Mouse (Mus musculus): ENCODE results near the gene Lyst. TPM values are rescaled to one million over a fixed set of nuclear protein-coding genes. Genes with fewer than 3 reads are reported as not detected.
"Not testable (repeated sequence)": the region's sequence is repeated elsewhere in the genome, so short reads cannot be mapped to it uniquely, and the experiment has no call there.

The Lyst gene
- polyA plus RNA-seq, 1 experiment from 2014 or later = 10.0 TPM

DNA sequence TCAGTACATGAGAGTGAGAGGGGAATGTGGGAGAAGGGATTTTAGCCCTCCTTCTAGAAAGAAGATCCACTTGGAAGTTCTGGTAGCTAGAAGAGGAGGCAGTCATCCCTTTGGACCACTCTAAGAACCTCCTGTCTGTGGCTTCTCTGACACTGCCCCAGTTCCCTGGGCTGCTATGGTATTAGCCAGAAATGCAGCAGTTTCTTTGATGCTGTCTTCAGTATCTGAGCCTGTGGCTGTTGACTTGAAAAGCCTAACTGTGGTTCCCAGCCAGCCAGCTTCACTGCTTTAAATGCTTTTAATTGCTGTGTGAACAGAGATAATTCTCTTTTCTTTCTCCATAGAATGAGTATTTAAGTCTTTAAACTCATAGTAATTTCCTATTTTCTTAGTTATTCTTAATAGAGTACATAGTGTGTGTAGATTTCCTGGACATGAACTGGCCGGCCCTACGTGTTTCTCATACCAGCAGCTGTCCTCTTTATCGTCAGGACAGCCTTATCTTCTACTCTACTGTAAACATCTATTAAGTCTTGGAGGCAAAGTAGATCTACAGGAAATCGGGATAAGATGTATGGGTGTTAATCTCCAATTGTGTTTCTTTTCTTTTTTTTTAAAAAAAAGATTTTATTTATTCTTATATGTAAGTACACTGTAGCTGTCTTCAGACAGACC, 84.6 kb downstream of the Lyst start:
- WGBS = 50% methylated on average over 4 of the region's 4 CpGs
- H3K9ac ChIP-seq (replicated peaks; ENCODE audit: low read depth, low read length) = no peak overlapping the region

GRCm38 (mm10) chr13:13677871-13678270, 87.7 kb downstream of the Lyst start:
- no peak overlapping the region for H3K9ac ChIP-seq (replicated peaks; ENCODE audit: low read depth, low read length)
- 84% methylated on average over 8 of the region's 8 CpGs for WGBS

More for the DNA sequence above, 84.6 kb downstream of the Lyst start:
- H3K36me3 ChIP-seq (ENCODE audit: control insufficient read depth, insufficient read depth, low read length) = peaks cover 5% of the 10 kb centered on the region
- H3K27me3 ChIP-seq (ENCODE audit: control insufficient read depth, insufficient read depth, low read length) = no peaks in the 10 kb centered on the region
- no peak for ATAC-seq (ENCODE audit: insufficient number of reproducible peaks, insufficient read depth, low FRiP score, low read depth)
- no peaks in the 10 kb centered on the region for H3K4me1 ChIP-seq (ENCODE audit: control insufficient read depth, insufficient read depth, low read length)
- no peak overlapping the region for H3K4me3 ChIP-seq (ENCODE audit: low read depth, low read length)
- no peak overlapping the region for H3K4me2 ChIP-seq (replicated peaks; ENCODE audit: low read depth, low read length)
- H3K9me3 ChIP-seq (ENCODE audit: control insufficient read depth, low read depth, low read length) = no peaks in the 10 kb centered on the region
- H3K27ac ChIP-seq (ENCODE audit: low read length) = no peak overlapping the region

GRCm38 (mm10) chr13:13681642-13682041, 91.4 kb downstream of the Lyst start:
- Histone ChIP-seq H3K4me1 (ENCODE audit: control insufficient read depth, insufficient read depth, low read length) (no peaks in the 10 kb centered on the region), H3K4me2 (replicated peaks; ENCODE audit: low read depth, low read length) (no peak overlapping the region), H3K27me3 (ENCODE audit: control insufficient read depth, insufficient read depth, low read length) (no peaks in the 10 kb centered on the region), H3K9me3 (ENCODE audit: control insufficient read depth, low read depth, low read length) (no peaks in the 10 kb centered on the region), H3K36me3 (ENCODE audit: control insufficient read depth, insufficient read depth, low read length) (no peaks in the 10 kb centered on the region; the same call in 1 of the 2 replicates), H3K4me3 (ENCODE audit: low read depth, low read length) (no peak overlapping the region), H3K9ac (replicated peaks; ENCODE audit: low read depth, low read length) (no peak overlapping the region), H3K27ac (ENCODE audit: low read length) (no peak overlapping the region)
- WGBS = 60% methylated on average over 6 of the region's 6 CpGs
- ATAC-seq (ENCODE audit: insufficient number of reproducible peaks, insufficient read depth, low FRiP score, low read depth) = no peak

More at GRCm38 (mm10) chr13:13677871-13678270, 87.7 kb downstream of the Lyst start:
- Histone ChIP-seq H3K27ac (ENCODE audit: low read length) (no peak overlapping the region), H3K4me1 (ENCODE audit: control insufficient read depth, insufficient read depth, low read length) (no peaks in the 10 kb centered on the region), H3K36me3 (ENCODE audit: control insufficient read depth, insufficient read depth, low read length) (peaks cover 5% of the 10 kb centered on the region; the same call in 1 of the 2 replicates), H3K4me3 (ENCODE audit: low read depth, low read length) (no peak overlapping the region), H3K4me2 (replicated peaks; ENCODE audit: low read depth, low read length) (no peak overlapping the region), H3K27me3 (ENCODE audit: control insufficient read depth, insufficient read depth, low read length) (no peaks in the 10 kb centered on the region), H3K9me3 (ENCODE audit: control insufficient read depth, low read depth, low read length) (no peaks in the 10 kb centered on the region)
- no peak for ATAC-seq (ENCODE audit: insufficient number of reproducible peaks, insufficient read depth, low FRiP score, low read depth)

DNA sequence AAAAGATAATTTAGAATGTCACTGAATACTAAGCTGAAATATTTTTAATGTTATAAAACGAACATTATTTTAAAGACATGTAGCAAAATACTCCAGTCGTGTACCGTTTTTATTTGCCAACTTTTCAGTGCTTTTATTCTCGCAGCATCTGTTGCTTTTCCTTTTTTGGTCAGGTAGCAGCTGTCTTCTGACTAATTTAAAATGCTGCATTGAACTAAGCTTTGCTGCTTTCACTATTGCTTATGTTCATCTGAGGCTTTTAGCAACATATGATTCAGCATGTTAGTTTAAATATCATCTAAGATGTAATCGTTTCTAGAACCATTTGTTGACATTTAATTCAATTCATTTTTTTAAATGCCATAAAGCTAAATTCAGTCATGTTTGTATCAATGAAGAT, 113.3 kb downstream of the Lyst start:
- ATAC-seq (ENCODE audit: insufficient number of reproducible peaks, insufficient read depth, low FRiP score, low read depth) = no peak
- H3K27ac ChIP-seq (ENCODE audit: low read length) = no peak overlapping the region
- H3K9ac ChIP-seq (replicated peaks; ENCODE audit: low read depth, low read length) = no peak overlapping the region
- peaks cover 3% of the 10 kb centered on the region; the same call in 1 of the 2 replicates for H3K36me3 ChIP-seq (ENCODE audit: control insufficient read depth, insufficient read depth, low read length)
- H3K4me1 ChIP-seq (ENCODE audit: control insufficient read depth, insufficient read depth, low read length) = no peaks in the 10 kb centered on the region
- H3K4me3 ChIP-seq (ENCODE audit: low read depth, low read length) = no peak overlapping the region
- 84% methylated on average over 5 of the region's 5 CpGs for WGBS
- H3K4me2 ChIP-seq (replicated peaks; ENCODE audit: low read depth, low read length) = no peak overlapping the region
- no peaks in the 10 kb centered on the region for H3K27me3 ChIP-seq (ENCODE audit: control insufficient read depth, insufficient read depth, low read length)
- no peaks in the 10 kb centered on the region for H3K9me3 ChIP-seq (ENCODE audit: control insufficient read depth, low read depth, low read length)

DNA sequence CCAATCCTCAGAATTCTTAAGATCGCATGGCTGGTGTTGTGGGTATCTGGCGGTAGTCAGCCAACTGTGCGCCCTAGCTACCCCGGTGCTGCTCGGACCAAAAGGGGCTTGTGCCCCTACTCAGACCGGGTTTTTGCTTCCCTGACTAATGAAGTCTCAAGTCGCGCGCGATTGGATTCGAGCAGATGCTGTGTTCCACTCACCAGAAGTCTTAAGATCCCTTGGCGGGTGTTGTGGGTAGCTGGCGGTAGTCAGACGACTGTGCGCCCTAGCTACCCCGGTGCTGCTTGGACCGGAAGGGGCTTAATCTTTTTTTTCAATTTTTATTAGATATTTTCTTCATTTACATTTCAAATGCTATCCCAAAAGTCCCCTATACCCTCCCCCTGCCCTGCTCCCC, 131.2 kb downstream of the Lyst start:
- not testable (repeated sequence) for H3K4me3 ChIP-seq (ENCODE audit: low read depth, low read length); H3K9me3 ChIP-seq (ENCODE audit: control insufficient read depth, low read depth, low read length); ATAC-seq (ENCODE audit: insufficient number of reproducible peaks, insufficient read depth, low FRiP score, low read depth); H3K4me1 ChIP-seq (ENCODE audit: control insufficient read depth, insufficient read depth, low read length); H3K27ac ChIP-seq (ENCODE audit: low read length); H3K36me3 ChIP-seq (ENCODE audit: control insufficient read depth, insufficient read depth, low read length); H3K27me3 ChIP-seq (ENCODE audit: control insufficient read depth, insufficient read depth, low read length); H3K9ac ChIP-seq (replicated peaks; ENCODE audit: low read depth, low read length); H3K4me2 ChIP-seq (replicated peaks; ENCODE audit: low read depth, low read length)
- WGBS = 88% methylated on average over 17 of the region's 17 CpGs

DNA sequence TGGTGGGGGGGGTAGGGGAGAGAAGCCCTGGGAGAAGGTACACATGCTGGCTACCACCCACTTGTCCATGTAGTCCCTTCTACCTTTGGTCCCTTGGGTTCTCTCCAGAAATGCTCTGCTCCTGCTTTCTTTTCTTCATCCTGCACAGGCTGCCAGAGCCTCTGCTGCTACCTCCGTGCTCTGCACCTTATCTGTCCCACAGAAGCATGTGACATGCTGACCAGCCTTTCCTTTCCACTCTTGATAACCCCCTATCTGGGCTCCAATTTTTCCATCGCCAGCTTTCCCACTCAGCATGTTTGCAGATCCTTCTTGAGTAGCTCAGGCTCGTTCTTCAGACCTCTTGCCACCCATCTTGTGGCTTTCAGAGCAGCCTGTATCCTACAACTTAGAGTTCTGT, 133.1 kb downstream of the Lyst start:
- no peak for ATAC-seq (ENCODE audit: insufficient number of reproducible peaks, insufficient read depth, low FRiP score, low read depth)
- no peak overlapping the region for H3K9ac ChIP-seq (replicated peaks; ENCODE audit: low read depth, low read length)
- H3K4me2 ChIP-seq (replicated peaks; ENCODE audit: low read depth, low read length) = no peak overlapping the region
- no peak overlapping the region for H3K27ac ChIP-seq (ENCODE audit: low read length)
- H3K4me1 ChIP-seq (ENCODE audit: control insufficient read depth, insufficient read depth, low read length) = no peaks in the 10 kb centered on the region
- no peaks in the 10 kb centered on the region for H3K27me3 ChIP-seq (ENCODE audit: control insufficient read depth, insufficient read depth, low read length)
- no peaks in the 10 kb centered on the region for H3K36me3 ChIP-seq (ENCODE audit: control insufficient read depth, insufficient read depth, low read length)
- H3K9me3 ChIP-seq (ENCODE audit: control insufficient read depth, low read depth, low read length) = no peaks in the 10 kb centered on the region
- 67% methylated on average over 3 of the region's 3 CpGs for WGBS
- no peak overlapping the region for H3K4me3 ChIP-seq (ENCODE audit: low read depth, low read length)

- Histone ChIP-seq H3K4me2 (replicated peaks; ENCODE audit: low read depth, low read length) (no peak overlapping the region), H3K4me1 (ENCODE audit: control insufficient read depth, insufficient read depth, low read length) (no peaks in the 10 kb centered on the region), H3K27ac (ENCODE audit: low read length) (no peak overlapping the region), H3K27me3 (ENCODE audit: control insufficient read depth, insufficient read depth, low read length) (no peaks in the 10 kb centered on the region), H3K9ac (replicated peaks; ENCODE audit: low read depth, low read length) (no peak overlapping the region), H3K9me3 (ENCODE audit: control insufficient read depth, low read depth, low read length) (no peaks in the 10 kb centered on the region), H3K36me3 (ENCODE audit: control insufficient read depth, insufficient read depth, low read length) (no peaks in the 10 kb centered on the region), H3K4me3 (ENCODE audit: low read depth, low read length) (no peak overlapping the region)
- no peak for ATAC-seq (ENCODE audit: insufficient number of reproducible peaks, insufficient read depth, low FRiP score, low read depth)
Observed at GRCm38 (mm10) chr13:13723786-13724185, 133.6 kb downstream of the Lyst start.

- Histone ChIP-seq H3K9me3 (ENCODE audit: control insufficient read depth, low read depth, low read length) (no peaks in the 10 kb centered on the region), H3K4me3 (ENCODE audit: low read depth, low read length) (no peak overlapping the region), H3K4me1 (ENCODE audit: control insufficient read depth, insufficient read depth, low read length) (no peaks in the 10 kb centered on the region), H3K9ac (replicated peaks; ENCODE audit: low read depth, low read length) (no peak overlapping the region), H3K27ac (ENCODE audit: low read length) (no peak overlapping the region), H3K36me3 (ENCODE audit: control insufficient read depth, insufficient read depth, low read length) (no peaks in the 10 kb centered on the region), H3K4me2 (replicated peaks; ENCODE audit: low read depth, low read length) (no peak overlapping the region), H3K27me3 (ENCODE audit: control insufficient read depth, insufficient read depth, low read length) (no peaks in the 10 kb centered on the region)
- WGBS = 94% methylated on average over 4 of the region's 4 CpGs
- no peak for ATAC-seq (ENCODE audit: insufficient number of reproducible peaks, insufficient read depth, low FRiP score, low read depth)
Observed at GRCm38 (mm10) chr13:13739232-13739631, 149.0 kb downstream of the Lyst start.

- Histone ChIP-seq H3K36me3 (ENCODE audit: control insufficient read depth, insufficient read depth, low read length) (peaks cover 7% of the 10 kb centered on the region; the same call in 1 of the 2 replicates), H3K9ac (replicated peaks; ENCODE audit: low read depth, low read length) (no peak overlapping the region), H3K9me3 (ENCODE audit: control insufficient read depth, low read depth, low read length) (no peaks in the 10 kb centered on the region), H3K4me3 (ENCODE audit: low read depth, low read length) (no peak overlapping the region), H3K27me3 (ENCODE audit: control insufficient read depth, insufficient read depth, low read length) (no peaks in the 10 kb centered on the region), H3K4me2 (replicated peaks; ENCODE audit: low read depth, low read length) (no peak overlapping the region), H3K4me1 (ENCODE audit: control insufficient read depth, insufficient read depth, low read length) (no peaks in the 10 kb centered on the region), H3K27ac (ENCODE audit: low read length) (no peak overlapping the region)
- 75% methylated on average over 3 of the region's 3 CpGs for WGBS
- ATAC-seq (ENCODE audit: insufficient number of reproducible peaks, insufficient read depth, low FRiP score, low read depth) = no peak
Observed at GRCm38 (mm10) chr13:13745911-13746310, 155.7 kb downstream of the Lyst start.
